Mouse (Mus musculus) thymus, adult 2 months (tissue): ENCODE results near the gene Nrl. TPM values are rescaled to one million over a fixed set of nuclear protein-coding genes. Genes with fewer than 3 reads are reported as not detected.
A peak's percentile ranks its signal among the peaks of the same experiment; 100 is the strongest.

Experiments
- DNase-seq: peaks from one replicate; pipeline ENCODE4 v3.0.0; 2021
- H3K27ac ChIP-seq: fragments of 200-500 bp; 2 replicates; pipeline ENCODE4 v1.5.1; 2012; ENCODE audit warnings: low read length, control low read depth; ENCODE audit not compliant: control insufficient read depth, insufficient read depth
- H3K27me3 ChIP-seq: fragments of 200-500 bp; 2 replicates; pipeline ENCODE4 v1.6.1; 2012; ENCODE audit warnings: mild to moderate bottlenecking, low read length, moderate library complexity, mixed read lengths; ENCODE audit not compliant: control insufficient read depth, insufficient read depth
- H3K36me3 ChIP-seq: fragments of 200-500 bp; 2 replicates; pipeline ENCODE4 v1.6.1; 2012; ENCODE audit warnings: mild to moderate bottlenecking, low read length, moderate library complexity; ENCODE audit not compliant: control insufficient read depth, insufficient read depth
- H3K4me1 ChIP-seq: fragments of 200-500 bp; replicated peaks from 2 replicates; pipeline ENCODE4 v1.6.1; 2012; ENCODE audit warnings: low read length; ENCODE audit not compliant: control insufficient read depth, insufficient read depth
- H3K4me3 ChIP-seq: fragments of 200-500 bp; 2 replicates; pipeline ENCODE4 v1.5.1; 2012; ENCODE audit warnings: mild to moderate bottlenecking, low read length, control low read depth, moderate library complexity; ENCODE audit not compliant: control insufficient read depth, insufficient read depth
- CTCF ChIP-seq: fragments of 200-500 bp; IDR thresholded peaks from 2 replicates; pipeline ENCODE4 v1.5.1; 2012; ENCODE audit warnings: mild to moderate bottlenecking, control low read depth, low read length, moderate library complexity, borderline replicate concordance; ENCODE audit not compliant: control insufficient read depth, poor library complexity, insufficient read depth; ENCODE audit errors: extremely low read depth
- POLR2A ChIP-seq: fragments of 200-500 bp; IDR thresholded peaks from 2 replicates; pipeline ENCODE4 v1.6.1; 2012; ENCODE audit warnings: mild to moderate bottlenecking, low read length, control low read depth, moderate library complexity; ENCODE audit not compliant: control insufficient read depth, poor library complexity, insufficient read depth; ENCODE audit errors: extremely low read depth
- WGBS: fragments of 180-500 bp; shearing (Covaris S2); methylation state at CpG from one replicate; pipeline ENCODE4 v1.1.7; 2018; 5-methylcytosine and 5-hydroxymethylcytosine counted together
- polyA plus RNA-seq: library from polyadenylated mRNA; depleted of rRNA; stranded (reverse); fragments of >200 nt; gene quantifications from 2 replicates; pipeline ENCODE4 v1.2.3, GENCODE M21; 2012

Nrl gene
- polyA plus RNA-seq, 1 experiment = 0.50 TPM

GRCm38 (mm10) chr14:55551794-55552193 lies 27.0 kb upstream of the Nrl start:
- Histone ChIP-seq H3K36me3 (no peaks in the 10 kb centered on the region), H3K4me1 (peaks cover 3% of the 10 kb centered on the region; the same call in 1 of the 2 replicates), H3K4me3 (no peak overlapping the region), H3K27me3 (no peaks in the 10 kb centered on the region), H3K27ac (no peak overlapping the region)
- TF ChIP-seq POLR2A = no peak
- no peak for TF ChIP-seq CTCF
- whole genome bisulfite sequencing = 92% methylated on average over 8 of the region's 8 CpGs
- no peak for DNase-seq

DNA sequence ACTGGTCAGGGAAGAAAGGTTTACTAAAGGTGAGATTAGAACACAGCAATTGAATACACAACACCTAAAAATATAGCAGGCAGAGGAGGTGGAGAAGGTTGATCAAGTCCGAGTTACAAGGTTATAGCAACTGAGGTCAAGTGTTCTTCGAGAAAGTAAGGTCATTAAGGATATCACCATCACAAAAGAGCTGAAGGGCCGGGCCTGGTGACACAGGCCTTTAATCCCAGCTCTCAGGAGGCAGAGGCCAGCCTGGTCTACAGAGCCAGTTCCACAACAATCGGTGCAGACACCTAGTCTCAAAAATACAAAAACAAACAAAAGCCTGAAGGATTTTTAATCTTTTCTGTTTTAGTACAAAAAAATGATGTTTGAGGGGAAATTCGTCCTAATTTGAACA lies 26.6 kb upstream of the Nrl start:
- Histone ChIP-seq H3K27ac (no peak overlapping the region), H3K27me3 (no peaks in the 10 kb centered on the region), H3K36me3 (no peaks in the 10 kb centered on the region), H3K4me1 (peaks cover 3% of the 10 kb centered on the region; the same call in 1 of the 2 replicates), H3K4me3 (no peak overlapping the region)
- DNase-seq = no peak
- WGBS = 96% methylated on average over 5 of the region's 5 CpGs
- TF ChIP-seq POLR2A (no peak), CTCF (no peak)

- H3K4me1 ChIP-seq = peaks cover 3% of the 10 kb centered on the region; the same call in 1 of the 2 replicates
- 95% methylated on average over 6 of the region's 6 CpGs for WGBS
These were observed 25.4 kb upstream of the Nrl start for GRCm38 (mm10) chr14:55550191-55550590.

DNA sequence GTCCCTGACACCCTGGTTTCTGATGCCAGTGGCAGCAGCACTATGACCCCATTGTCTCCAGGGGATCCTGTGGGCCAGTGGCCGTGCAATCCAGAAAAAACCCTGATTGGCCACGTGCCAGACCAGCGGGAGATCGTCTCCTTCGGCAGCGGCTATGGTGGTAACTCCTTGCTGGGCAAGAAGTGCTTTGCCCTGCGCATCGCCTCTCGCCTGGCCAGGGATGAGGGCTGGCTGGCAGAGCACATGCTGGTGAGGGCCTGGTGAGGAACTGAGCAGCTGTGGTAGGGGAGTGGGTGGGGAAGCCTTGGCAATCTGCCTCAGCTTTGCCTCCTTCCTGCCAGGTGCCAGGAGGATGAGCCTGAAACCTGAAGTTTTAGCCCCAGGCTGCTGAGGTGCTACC lies 19.6 kb upstream of the Nrl start:
- Histone ChIP-seq H3K27me3 (no peaks in the 10 kb centered on the region), H3K4me3 (no peak overlapping the region), H3K27ac (no peak overlapping the region), H3K4me1 (peaks cover 16% of the 10 kb centered on the region), H3K36me3 (no peaks in the 10 kb centered on the region)
- WGBS = 76% methylated on average over 9 of the region's 9 CpGs
- TF ChIP-seq CTCF = no peak
- no peak for DNase-seq

More at GRCm38 (mm10) chr14:55550191-55550590, 25.4 kb upstream of the Nrl start:
- H3K27ac ChIP-seq = no peak overlapping the region
- no peaks in the 10 kb centered on the region for H3K36me3 ChIP-seq
- H3K27me3 ChIP-seq = no peaks in the 10 kb centered on the region
- H3K4me3 ChIP-seq = no peak overlapping the region
- no peak for TF ChIP-seq CTCF
- TF ChIP-seq POLR2A = no peak
- DNase-seq = no peak

- H3K36me3 ChIP-seq = no peaks in the 10 kb centered on the region
- no peak overlapping the region for H3K4me3 ChIP-seq
These were observed 17.5 kb upstream of the Nrl start for GRCm38 (mm10) chr14:55542268-55542667.

GRCm38 (mm10) chr14:55540787-55541321 lies 16.1 kb upstream of the Nrl start:
- Histone ChIP-seq H3K27ac (no peak overlapping the region), H3K36me3 (no peaks in the 10 kb centered on the region), H3K27me3 (no peaks in the 10 kb centered on the region), H3K4me1 (peaks cover 16% of the 10 kb centered on the region), H3K4me3 (peak overlapping the region; percentile 54)
- DNase-seq = peak; percentile 46
- no peak for TF ChIP-seq POLR2A
- no peak for TF ChIP-seq CTCF
- WGBS = 9% methylated on average over 10 of the region's 10 CpGs

More at GRCm38 (mm10) chr14:55542268-55542667, 17.5 kb upstream of the Nrl start:
- Histone ChIP-seq H3K4me1 (peaks cover 16% of the 10 kb centered on the region), H3K27me3 (no peaks in the 10 kb centered on the region), H3K27ac (no peak overlapping the region)
- no peak for DNase-seq
- TF ChIP-seq CTCF = no peak
- 98% methylated on average over 12 of the region's 12 CpGs for WGBS

DNA sequence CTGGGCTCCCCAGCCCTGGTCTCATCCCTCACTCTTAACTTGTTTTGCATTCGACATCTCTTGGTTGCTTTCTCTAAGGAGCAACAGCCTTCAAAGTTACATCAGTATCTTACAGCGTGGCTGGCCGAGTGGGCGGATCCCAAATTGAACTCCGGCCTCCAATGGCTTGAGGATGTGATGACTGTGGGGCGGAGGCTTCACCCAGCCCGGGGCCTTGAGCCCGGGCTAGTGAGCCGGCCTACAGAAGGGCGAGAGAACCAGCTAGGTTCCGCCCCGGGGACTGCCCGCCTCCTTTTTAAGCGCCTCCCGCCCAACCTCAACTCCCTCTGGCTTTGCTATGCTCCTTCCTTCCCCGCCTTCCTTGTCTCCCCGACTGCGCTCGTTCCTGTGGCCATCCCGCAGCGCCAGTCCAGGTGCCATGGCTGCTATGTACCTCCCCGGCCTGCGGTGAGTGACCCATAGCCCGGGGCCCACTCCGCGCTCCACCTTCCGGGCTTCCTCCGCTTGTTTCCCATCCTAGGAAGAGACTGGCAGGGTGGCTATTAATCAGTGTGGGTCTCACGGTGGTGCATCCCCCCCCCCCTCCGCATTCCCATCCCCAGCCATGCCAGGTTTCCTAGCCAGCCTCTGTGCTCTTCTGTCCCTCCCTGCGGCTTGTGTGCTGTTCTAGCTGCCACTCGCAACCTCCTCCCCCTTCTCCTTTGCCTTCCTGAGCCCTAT lies 15.4 kb upstream of the Nrl start, which contains the start of gene Pck2:
Pck2 (plus strand) TSS at position 200 of the 720 bp plus-strand sequence.
- Histone ChIP-seq H3K4me1 (peaks cover 16% of the 10 kb centered on the region), H3K27ac (no peak within 1 kb of the TSS), H3K27me3 (no peaks in the 10 kb centered on the region), H3K4me3 (peak within 1 kb of the TSS; percentile 54), H3K36me3 (no peaks in the 10 kb centered on the region)
- TF ChIP-seq POLR2A (no peak), CTCF (no peak)
- WGBS = under 1% methylated on average over 32 of the region's 32 CpGs
- DNase-seq = peak; percentile 38
